Mouse (Mus musculus) natural killer cell, adult 2 months (primary cell): ENCODE measurements around the gene Taar8a.
"Not testable (repeated sequence)": the region's sequence is repeated elsewhere in the genome, so short reads cannot be mapped to it uniquely, and the experiment has no call there.

Experiments used
- DNase-seq, 2 experiments: peaks; one replicate each; pipeline ENCODE4 v3.0.0; 2022; ENCODE audit warnings: low spot score in 2 of 2

The Taar8a gene

GRCm38 (mm10) chr10:24076200-24076599 lies at the start of gene Taar8a:
Gene Taar8a (plus strand): TSS chr10:24076500.
- not testable (repeated sequence) for DNase-seq

- DNase-seq: no peak
Observed at GRCm38 (mm10) chr10:24026922-24027321, 49.4 kb upstream of the Taar8a start, which contains the start of gene Taar7d. Gene Taar7d (plus strand): TSS chr10:24027222.

GRCm38 (mm10) chr10:24031347-24031746 lies 45.0 kb upstream of the Taar8a start:
- DNase-seq: no peak

GRCm38 (mm10) chr10:24037314-24037713 lies 39.0 kb upstream of the Taar8a start, which contains the start of gene Taar7e:
Gene Taar7e (plus strand): TSS chr10:24037614.
- DNase-seq: no peak

DNA sequence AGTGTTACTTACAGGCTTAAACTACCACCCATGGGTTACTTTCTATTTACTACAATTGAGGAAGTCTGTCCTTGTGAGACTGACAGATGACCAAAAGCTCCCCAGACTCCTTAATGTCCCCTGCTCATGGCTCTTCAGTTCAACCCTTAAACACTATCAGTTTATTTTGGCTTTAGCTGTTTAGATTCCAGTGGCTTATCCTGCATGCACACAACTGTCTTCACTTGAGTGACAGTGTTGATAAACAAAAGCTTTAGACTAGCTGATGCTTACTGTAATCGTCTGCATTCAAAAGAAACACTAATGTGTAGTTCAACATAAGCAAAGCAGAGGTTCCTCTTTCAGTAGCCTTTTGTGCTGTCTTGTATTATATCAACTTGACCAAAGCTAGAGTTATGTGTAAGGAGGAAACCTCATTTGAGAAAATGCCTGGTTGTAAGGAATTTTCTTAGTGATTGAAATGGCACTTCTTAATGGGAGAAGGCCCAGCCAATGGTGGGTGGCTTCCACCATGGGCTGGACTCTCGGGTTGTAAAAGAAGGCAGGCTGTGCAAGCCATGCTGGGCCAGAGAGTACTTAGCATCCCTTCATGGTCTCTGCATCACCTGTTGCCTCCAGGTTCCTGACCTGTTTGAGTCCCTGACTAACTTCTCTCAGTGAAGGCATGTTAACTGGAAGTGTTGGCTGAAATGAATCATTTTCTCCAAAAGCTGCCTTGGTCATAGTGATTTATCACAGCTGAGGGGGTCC lies 36.0 kb upstream of the Taar8a start:
- no peak for DNase-seq

- DNase-seq: no peak
Observed at GRCm38 (mm10) chr10:24049210-24049609, 27.1 kb upstream of the Taar8a start, which contains the start of gene Taar7f. Gene Taar7f (plus strand): TSS chr10:24049510.

- no peak for DNase-seq
Observed at GRCm38 (mm10) chr10:24052039-24052438, 24.3 kb upstream of the Taar8a start.

- DNase-seq: no peak
Observed at GRCm38 (mm10) chr10:24058986-24059385, 17.3 kb upstream of the Taar8a start.

DNA sequence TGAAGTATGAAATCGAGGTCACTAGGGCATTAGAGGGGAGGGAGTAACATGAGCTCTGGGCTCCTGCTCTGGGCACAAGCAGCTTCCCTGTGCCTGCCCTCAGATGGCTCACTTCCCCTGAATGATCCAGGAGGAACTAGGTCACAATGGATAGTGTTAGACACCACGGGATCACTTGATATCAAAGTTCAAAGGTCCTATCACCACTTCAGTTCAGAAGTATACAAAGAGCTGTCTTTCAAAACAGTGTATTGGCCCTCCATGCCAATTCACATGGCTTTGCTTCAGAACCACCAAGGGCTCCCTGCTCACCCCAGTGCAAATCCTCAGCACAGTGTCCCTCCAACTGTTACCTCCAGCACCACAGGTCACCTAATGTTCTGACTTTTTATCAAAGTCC lies 1.5 kb upstream of the Taar8a start:
- not testable (repeated sequence) for DNase-seq

DNA sequence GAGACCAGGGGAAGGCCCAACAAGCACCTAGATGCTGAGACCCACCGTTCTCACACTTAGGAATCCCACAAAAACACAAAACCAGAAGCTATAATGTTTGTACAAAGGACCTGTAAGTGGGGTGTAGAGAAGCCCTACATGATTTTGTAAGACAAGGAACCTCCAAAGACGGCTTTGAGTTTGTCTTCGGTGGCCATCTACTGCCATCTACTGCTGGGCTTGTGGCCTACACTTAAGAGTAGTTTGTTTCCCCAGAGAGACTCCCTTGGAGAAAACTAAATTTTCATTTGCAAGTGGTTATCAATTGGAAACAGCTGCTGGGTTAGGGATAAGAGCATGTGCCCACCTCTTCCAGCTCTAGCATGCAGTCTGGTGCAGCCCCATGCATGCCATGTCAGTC lies 3.9 kb downstream of the Taar8a start:
- no peak for DNase-seq

DNA sequence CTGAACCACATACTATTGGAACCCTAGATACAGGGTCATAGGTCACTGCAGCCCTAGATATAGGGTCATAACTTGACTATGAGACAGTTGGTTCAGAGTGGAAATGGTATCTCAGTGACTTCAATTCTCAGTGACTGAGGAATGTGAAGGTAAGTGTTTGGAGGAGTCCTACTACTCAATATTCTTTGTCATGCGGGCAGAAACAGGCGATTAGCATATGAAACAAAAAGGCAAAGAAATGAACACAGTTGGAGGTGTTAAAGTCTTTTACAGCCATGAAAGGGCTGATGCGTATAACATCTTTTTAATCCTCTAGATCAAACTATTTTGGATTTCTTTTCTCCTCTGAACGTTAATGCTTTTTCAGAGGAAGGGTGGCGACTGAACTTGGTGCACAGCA lies 9.6 kb downstream of the Taar8a start:
- DNase-seq: no peak

- DNase-seq: no peak
Observed at GRCm38 (mm10) chr10:24086555-24086954, 10.3 kb downstream of the Taar8a start.

- DNase-seq: no peak
Observed at GRCm38 (mm10) chr10:24087168-24087567, 10.9 kb downstream of the Taar8a start.

DNA sequence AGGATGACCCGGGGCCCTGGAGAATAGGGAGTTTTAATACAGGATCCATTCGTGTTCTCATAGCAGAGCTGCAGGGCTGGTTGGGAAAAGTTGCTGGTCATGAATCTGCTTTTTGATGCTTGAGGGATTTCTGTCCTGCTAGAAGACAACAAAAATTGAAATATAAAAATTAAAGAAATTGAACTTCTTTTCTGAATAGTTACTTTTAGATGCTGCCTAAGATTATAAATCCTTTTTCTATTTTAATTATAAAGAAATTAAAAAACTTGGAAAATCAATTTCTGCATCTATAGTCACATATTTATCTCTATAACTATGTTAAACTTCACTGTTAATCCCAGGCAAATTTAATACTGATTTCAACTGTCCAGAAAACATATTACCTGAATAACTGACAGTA lies 15.9 kb downstream of the Taar8a start, which contains the start of gene Taar8b:
TSS of gene Taar8b (minus strand) at position 101 of the 400 bp plus-strand sequence.
- DNase-seq: no peak

DNA sequence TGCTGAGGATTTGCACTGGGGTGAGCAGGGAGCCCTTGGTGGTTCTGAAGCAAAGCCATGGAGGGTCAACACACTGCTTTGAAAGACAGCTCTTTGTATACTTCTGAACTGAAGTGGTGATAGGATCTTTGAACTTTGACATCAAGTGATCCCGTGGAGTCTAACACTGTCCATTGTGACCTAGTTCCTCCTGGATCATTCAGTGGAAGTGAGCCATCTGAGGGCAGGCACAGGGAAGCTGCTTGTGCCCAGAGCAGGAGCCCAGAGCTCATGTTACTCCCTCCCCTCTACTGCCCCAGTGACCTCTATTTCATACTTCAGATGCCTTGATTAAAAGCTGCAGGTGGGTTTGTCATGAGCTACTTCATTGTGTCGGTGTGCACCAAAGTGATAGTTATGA lies 20.7 kb downstream of the Taar8a start:
- DNase-seq: not testable (repeated sequence)

DNA sequence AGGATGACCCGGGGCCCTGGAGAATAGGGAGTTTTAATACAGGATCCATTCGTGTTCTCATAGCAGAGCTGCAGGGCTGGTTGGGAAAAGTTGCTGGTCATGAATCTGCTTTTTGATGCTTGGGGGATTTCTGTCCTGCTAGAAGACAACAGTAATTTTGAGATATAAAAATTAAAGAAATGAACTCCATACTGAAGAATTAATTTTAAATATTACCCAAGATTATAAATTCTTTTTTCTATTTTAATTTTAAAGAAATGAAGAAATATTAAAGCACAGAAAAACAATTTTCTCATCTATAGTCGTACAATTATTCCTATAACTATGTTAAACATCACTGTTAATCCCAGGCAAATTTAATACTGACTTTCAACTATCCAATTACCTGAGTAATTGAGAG lies 25.5 kb downstream of the Taar8a start, which contains the start of gene Taar8c:
TSS of gene Taar8c (minus strand) at position 101 of the 400 bp plus-strand sequence.
- DNase-seq: not testable (repeated sequence)

GRCm38 (mm10) chr10:24103299-24103698 lies 27.0 kb downstream of the Taar8a start:
- DNase-seq: not testable (repeated sequence)

GRCm38 (mm10) chr10:24107747-24108146 lies 31.4 kb downstream of the Taar8a start:
- no peak for DNase-seq

DNA sequence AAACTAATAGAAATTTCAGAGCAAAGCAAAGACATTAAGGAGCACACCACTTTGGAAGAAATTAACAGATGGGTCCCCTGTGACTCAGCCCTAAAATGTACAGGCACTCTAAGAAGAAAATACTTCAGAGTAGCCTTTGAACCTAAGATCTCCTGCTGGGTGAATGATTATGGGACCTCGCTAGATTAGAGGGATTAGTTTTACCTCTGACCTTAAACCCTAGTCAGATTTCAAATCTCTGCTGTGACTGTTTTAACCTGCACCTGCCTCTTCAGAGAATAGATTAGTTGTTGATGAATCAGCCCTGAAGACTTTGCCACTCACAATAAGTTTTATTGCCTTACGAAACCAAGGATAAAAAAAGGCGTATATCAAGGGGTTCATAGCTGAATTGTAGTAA lies 31.9 kb downstream of the Taar8a start:
- DNase-seq: no peak

- not testable (repeated sequence) for DNase-seq
Observed at GRCm38 (mm10) chr10:24109434-24109833, 33.1 kb downstream of the Taar8a start, which contains the start of gene Taar9. Gene Taar9 (minus strand): TSS chr10:24109534.

GRCm38 (mm10) chr10:24111116-24111778 lies 34.9 kb downstream of the Taar8a start:
- peak in 1 of 2 experiments; percentile 24 for DNase-seq
